Mouse (Mus musculus) CH12.LX (cell line): ENCODE data around the gene Capn11. TPM values are rescaled to one million over a fixed set of nuclear protein-coding genes. Genes with fewer than 3 reads are reported as not detected.

Experiments used
- DNase-seq: peaks from one replicate; pipeline ENCODE4 v3.0.0-alpha.2; 2013; ENCODE audit errors: extremely low read depth
- H3K27ac ChIP-seq: 2 replicates; pipeline ENCODE4 v1.5.1; 2012; ENCODE audit warnings: low read depth, mild to moderate bottlenecking, control low read depth, moderate library complexity; ENCODE audit not compliant: insufficient read depth
- H3K27me3 ChIP-seq: replicated peaks from 2 replicates; pipeline ENCODE3; 2012; ENCODE audit warnings: inconsistent platforms
- H3K36me3 ChIP-seq, 2 experiments: replicated peaks in 1 of 2; 2 replicates each; pipeline versions ENCODE3 to v1.6.1; 2012; ENCODE audit warnings: inconsistent platforms in 1 of 2, low read length in 1 of 2, mild to moderate bottlenecking in 1 of 2, mixed read lengths in 1 of 2, moderate library complexity in 1 of 2; ENCODE audit not compliant: control insufficient read depth in 1 of 2, insufficient read depth in 1 of 2
- H3K4me1 ChIP-seq, 2 experiments: 2 replicates each; pipeline ENCODE4 v1.6.1; 2012; ENCODE audit warnings: inconsistent platforms in 1 of 2, moderate library complexity in 1 of 2; ENCODE audit not compliant: insufficient read depth in 2 of 2, control insufficient read depth in 1 of 2
- H3K4me2 ChIP-seq: 2 replicates; pipeline ENCODE4 v1.6.1; 2012; ENCODE audit warnings: low read depth, mild to moderate bottlenecking, control low read depth; ENCODE audit not compliant: poor library complexity, insufficient read depth, severe bottlenecking
- H3K4me3 ChIP-seq, 3 experiments: fragments of 150-350 bp in 1 of 3; sonication (generic) in 1 of 3; replicated peaks in 1 of 3; 2 replicates each; pipeline versions ENCODE3 to v1.5.1; 2011 to 2012; ENCODE audit warnings: low read depth in 2 of 3, low read length in 2 of 3, mild to moderate bottlenecking in 2 of 3, moderate library complexity in 2 of 3, control low read depth in 1 of 3, improper control_type of control experiment in 1 of 3, inconsistent platforms in 1 of 3, mixed read lengths in 1 of 3; ENCODE audit not compliant: poor library complexity in 1 of 3
- H3K79me2 ChIP-seq: replicated peaks from 2 replicates; pipeline ENCODE4 v1.6.1; 2012; ENCODE audit warnings: mild to moderate bottlenecking, moderate library complexity; ENCODE audit not compliant: control insufficient read depth, poor library complexity, insufficient read depth, severe bottlenecking; ENCODE audit errors: extremely low read depth
- H3K9ac ChIP-seq: 2 replicates; pipeline ENCODE4 v1.6.1; 2012; ENCODE audit warnings: low read depth, mild to moderate bottlenecking, control low read depth, moderate library complexity; ENCODE audit not compliant: insufficient read depth
- H3K9me3 ChIP-seq: replicated peaks from 2 replicates; pipeline ENCODE3; 2012; ENCODE audit warnings: low read length, inconsistent platforms, mixed read lengths
- CHD2 ChIP-seq: IDR thresholded peaks from 2 replicates; pipeline ENCODE4 v1.6.1; 2011; ENCODE audit warnings: low read length, improper control_type of control experiment
- CTCF ChIP-seq, 2 experiments: IDR thresholded peaks in 1 of 2; conservative IDR thresholded peaks in 1 of 2; 2 replicates each; pipeline ENCODE4 v1.5.1; 2011 to 2012; ENCODE audit warnings: low read depth in 2 of 2, low read length in 2 of 2, improper control_type of control experiment in 1 of 2, inconsistent platforms in 1 of 2, mild to moderate bottlenecking in 1 of 2, moderate library complexity in 1 of 2
- EP300 ChIP-seq: IDR thresholded peaks from 2 replicates; pipeline ENCODE4 v1.6.1; 2011; ENCODE audit warnings: low read length, improper control_type of control experiment
- ETS1 ChIP-seq: conservative IDR thresholded peaks from 2 replicates; pipeline ENCODE4 v1.6.1; 2012; ENCODE audit warnings: low read depth, mild to moderate bottlenecking, inconsistent platforms, low read length, improper control_type of control experiment, moderate library complexity
- GABPA ChIP-seq: IDR thresholded peaks from 2 replicates; pipeline ENCODE4 v1.6.1; 2012; ENCODE audit warnings: low read depth, low read length, improper control_type of control experiment, inconsistent platforms; ENCODE audit not compliant: insufficient replicate concordance
- HCFC1 ChIP-seq: IDR thresholded peaks from 2 replicates; pipeline ENCODE4 v1.6.1; 2012; ENCODE audit warnings: low read depth, mild to moderate bottlenecking, inconsistent platforms, low read length, improper control_type of control experiment
- IRF4 ChIP-seq: IDR thresholded peaks from 2 replicates; pipeline ENCODE4 v1.6.1; 2014; ENCODE audit warnings: low read depth, mild to moderate bottlenecking, inconsistent platforms, low read length, improper control_type of control experiment
- JUND ChIP-seq: conservative IDR thresholded peaks from 2 replicates; pipeline ENCODE4 v1.6.1; 2011; ENCODE audit warnings: low read depth, low read length, improper control_type of control experiment
- MAFK ChIP-seq: IDR thresholded peaks from 2 replicates; pipeline ENCODE4 v1.6.1; 2011; ENCODE audit warnings: low read length, improper control_type of control experiment; ENCODE audit not compliant: insufficient replicate concordance
- MAZ ChIP-seq: IDR thresholded peaks from 2 replicates; pipeline ENCODE4 v1.6.1; 2012; ENCODE audit warnings: low read depth, mild to moderate bottlenecking, inconsistent platforms, low read length, improper control_type of control experiment, moderate library complexity
- MXI1 ChIP-seq: IDR thresholded peaks from 2 replicates; pipeline ENCODE4 v1.6.1; 2011; ENCODE audit warnings: mild to moderate bottlenecking, low read depth, low read length, improper control_type of control experiment
- MYC ChIP-seq: IDR thresholded peaks from 2 replicates; pipeline ENCODE4 v1.6.1; 2011; ENCODE audit warnings: low read depth, mild to moderate bottlenecking, improper control_type of control experiment, low read length
- NELFE ChIP-seq: IDR thresholded peaks from 2 replicates; pipeline ENCODE4 v1.6.1; 2011; ENCODE audit warnings: low read depth, low read length, improper control_type of control experiment
- NRF1 ChIP-seq: IDR thresholded peaks from 2 replicates; pipeline ENCODE4 v1.6.1; 2014; ENCODE audit warnings: low read depth, mild to moderate bottlenecking, inconsistent platforms, low read length, improper control_type of control experiment, moderate library complexity
- PAX5 ChIP-seq: IDR thresholded peaks from 2 replicates; pipeline ENCODE4 v1.6.1; 2012; ENCODE audit warnings: low read length, inconsistent platforms, mixed read lengths
- RAD21 ChIP-seq: IDR thresholded peaks from 2 replicates; pipeline ENCODE4 v1.6.1; 2011; ENCODE audit warnings: low read depth, mild to moderate bottlenecking, low read length, improper control_type of control experiment, moderate library complexity
- SMC3 ChIP-seq: IDR thresholded peaks from 2 replicates; pipeline ENCODE4 v1.6.1; 2011; ENCODE audit warnings: low read depth, low read length, improper control_type of control experiment
- TCF12 ChIP-seq: IDR thresholded peaks from 2 replicates; pipeline ENCODE4 v1.6.1; 2014; ENCODE audit warnings: low read depth, mild to moderate bottlenecking, inconsistent platforms, low read length, improper control_type of control experiment
- ZC3H11A ChIP-seq: IDR thresholded peaks from 2 replicates; pipeline ENCODE4 v1.6.1; 2012; ENCODE audit warnings: low read depth, mild to moderate bottlenecking, inconsistent platforms, low read length, improper control_type of control experiment
- ZKSCAN1 ChIP-seq: IDR thresholded peaks from 2 replicates; pipeline ENCODE4 v1.6.1; 2012; ENCODE audit warnings: low read depth, inconsistent platforms, low read length, improper control_type of control experiment, borderline replicate concordance
- ZNF384 ChIP-seq: IDR thresholded peaks from 2 replicates; pipeline ENCODE4 v1.6.1; 2012; ENCODE audit warnings: low read depth, low read length, improper control_type of control experiment, inconsistent platforms
- dilution Hi-C: fragments of 300-500 bp; cut with MboI; formaldehyde crosslinking; loops from 2 replicates; pipeline ENCODE4 v1.14.3; 2020; ENCODE audit warnings: low sequenced_read_pairs; ENCODE audit not compliant: extremely low pct_unique_long_range_greater_than_20kb, extremely low pct_ligation_motif_present
- in situ Hi-C: fragments of 300-500 bp; cut with MboI; formaldehyde crosslinking; loops from 3 replicates; pipeline ENCODE4 v1.14.3; 2019; ENCODE audit warnings: low sequenced_read_pairs, low pct_ligation_motif_present, low pct_unique_long_range_greater_than_20kb, mixed read lengths
- polyA plus RNA-seq: library from polyadenylated mRNA; unstranded; fragments of >175 nt; gene quantifications from 2 replicates; pipeline ENCODE4 v1.2.1, GENCODE M21; 2012; ENCODE audit warnings: low read depth; ENCODE audit not compliant: insufficient read length
- total RNA-seq, 2 experiments: library from RNA; depleted of rRNA; stranded (reverse); fragments of 300-350 nt in 1 of 2; fragments of >200 nt in 1 of 2; gene quantifications; 2 replicates each; pipeline ENCODE4 v1.2.3; 2012 to 2014

The Capn11 gene
- total and polyA plus RNA-seq, 3 experiments, result 0.09 TPM; not detected in 2

DNA sequence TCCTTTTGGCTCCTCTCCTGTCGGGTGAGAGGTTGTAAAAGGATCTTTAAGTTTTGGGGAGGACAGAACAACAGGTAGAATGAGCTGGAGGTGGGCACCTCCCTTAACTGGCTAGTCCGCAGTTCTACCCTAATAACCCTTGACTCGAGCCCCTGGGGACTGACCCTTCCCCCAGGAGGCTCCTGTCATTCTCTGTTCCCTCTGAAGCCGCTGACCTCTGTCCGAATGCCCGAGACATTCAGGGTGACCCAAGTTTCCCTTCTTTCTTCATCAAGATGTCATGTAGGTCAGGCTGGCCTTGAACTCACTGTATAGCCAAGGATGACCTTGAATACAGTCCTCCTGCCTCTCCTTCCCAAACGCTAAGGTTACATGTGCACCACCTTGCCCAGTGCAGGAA is 70.8 kb downstream of the Capn11 start:
- H3K4me2 ChIP-seq, result no peak overlapping the region
- no peak overlapping the region for H3K4me3 ChIP-seq
- DNase-seq, result no peak
- H3K36me3 ChIP-seq, result peaks cover 30 to 75% of the 10 kb centered on the region in 2 experiments
- TF ChIP-seq SMC3 (no peak), CTCF (conservative IDR thresholded peaks at IDR 0.05 in 1 of 2, IDR thresholded peaks at IDR 0.05 in 1 of 2; ENCODE audit: low read depth in 2 of 2, low read length in 2 of 2) (no peak), CHD2 (no peak), MAZ (no peak), ZC3H11A (no peak), MAFK (no peak), IRF4 (no peak), TCF12 (no peak), NRF1 (no peak), GABPA (no peak), NELFE (no peak), RAD21 (no peak), PAX5 (no peak), HCFC1 (no peak), EP300 (no peak), ETS1 (no peak), JUND (no peak)
- TF ChIP-seq, all 38 proteins: peak for 0
- in situ Hi-C loops (loop anchor here (5.0 kb wide), 2 partner anchors 39 to 129 kb away; no protein-coding TSS in a partner anchor), dilution Hi-C loops (no loop called here)
- Histone ChIP-seq H3K4me1 (peaks cover 11 to 45% of the 10 kb centered on the region in 2 experiments), H3K27ac (no peak overlapping the region), H3K9me3 (peaks cover 10% of the 10 kb centered on the region), H3K79me2 (no peaks in the 10 kb centered on the region), H3K9ac (no peak overlapping the region), H3K27me3 (no peaks in the 10 kb centered on the region)

DNA sequence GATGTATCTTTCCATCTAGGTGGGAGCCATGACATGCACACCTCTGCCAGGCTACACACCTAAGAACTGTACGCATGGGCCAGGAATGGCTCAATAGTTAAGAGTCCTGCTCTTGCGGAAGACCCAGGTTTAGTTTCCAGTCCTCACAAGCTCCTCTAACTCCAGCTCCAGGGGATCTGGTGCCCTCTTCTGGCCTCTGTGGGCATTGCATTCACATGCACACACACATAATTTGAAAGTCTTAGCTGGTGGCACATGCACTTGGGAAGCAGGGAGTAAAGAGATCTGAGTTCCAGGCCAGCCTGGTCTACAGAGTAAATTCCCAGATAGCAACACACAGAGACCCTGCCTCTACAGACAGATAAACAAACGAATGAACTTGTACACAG is 72.7 kb downstream of the Capn11 start:
- H3K4me2 ChIP-seq, result no peak overlapping the region
- no peak for DNase-seq
- dilution Hi-C loops, result no loop called here
- H3K9me3 ChIP-seq, result peaks cover 10% of the 10 kb centered on the region
- no peak overlapping the region for H3K27ac ChIP-seq
- peaks cover 30 to 69% of the 10 kb centered on the region in 2 experiments for H3K36me3 ChIP-seq
- no peak overlapping the region for H3K9ac ChIP-seq
- no peak for TF ChIP-seq MXI1
- no peak for TF ChIP-seq ZKSCAN1
- peak; percentile 39 to 45 for TF ChIP-seq CTCF (conservative IDR thresholded peaks at IDR 0.05 in 1 of 2, IDR thresholded peaks at IDR 0.05 in 1 of 2; ENCODE audit: low read depth in 2 of 2, low read length in 2 of 2)
- TF ChIP-seq MYC, result no peak
- TF ChIP-seq MAZ, result no peak
- TF ChIP-seq GABPA, result no peak
- TF ChIP-seq MAFK, result no peak
- TF ChIP-seq ZNF384, result no peak
- no peak for TF ChIP-seq NRF1
- H3K4me1 ChIP-seq, result peaks cover 8 to 44% of the 10 kb centered on the region in 2 experiments
- in situ Hi-C loops, result loop anchor here (5.0 kb wide), 2 partner anchors 41 to 131 kb away; no protein-coding TSS in a partner anchor
- no peak overlapping the region for H3K4me3 ChIP-seq
- H3K27me3 ChIP-seq, result no peaks in the 10 kb centered on the region
- no peaks in the 10 kb centered on the region for H3K79me2 ChIP-seq
